Mouse (Mus musculus): Measurements from ENCODE around the gene Ovca2.
A peak's percentile ranks its signal among the peaks of the same experiment; 100 is the strongest.
"Not testable (repeated sequence)": the region's sequence is repeated elsewhere in the genome, so short reads cannot be mapped to it uniquely, and the experiment has no call there.

Gene Ovca2

DNA sequence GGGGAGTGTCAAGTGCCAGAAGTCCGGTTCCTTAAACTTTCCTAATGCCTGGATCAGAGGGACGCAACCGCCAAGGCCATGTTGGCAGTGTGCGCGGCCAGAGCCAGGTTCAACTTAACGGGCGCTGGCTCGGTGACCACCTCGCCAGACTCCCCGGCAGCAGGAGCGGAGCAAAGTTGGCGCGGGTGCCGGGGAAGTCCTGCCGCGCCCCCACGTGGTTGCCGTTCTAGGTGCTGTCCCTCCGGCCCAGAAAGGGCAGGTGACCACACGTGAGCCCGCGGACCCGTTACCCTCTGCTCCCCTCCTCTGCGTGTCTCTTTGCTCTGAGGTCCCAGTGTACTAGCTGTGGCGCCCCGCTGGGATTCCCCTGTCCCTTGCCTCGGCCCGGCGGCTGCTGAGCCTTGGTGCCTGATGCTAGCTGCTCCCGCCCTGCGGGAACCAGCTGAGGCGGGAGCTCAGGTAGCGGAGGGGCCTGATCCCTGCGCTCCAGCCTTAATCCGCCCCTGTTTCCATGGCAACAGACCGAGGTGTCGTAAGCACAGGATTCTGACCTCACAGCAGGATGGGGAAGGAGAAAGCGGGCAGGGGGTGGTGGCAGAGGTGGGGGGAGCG lies 16.3 kb upstream of the Ovca2 start:
- DNase-seq, result peak; percentile 71 to 85

DNA sequence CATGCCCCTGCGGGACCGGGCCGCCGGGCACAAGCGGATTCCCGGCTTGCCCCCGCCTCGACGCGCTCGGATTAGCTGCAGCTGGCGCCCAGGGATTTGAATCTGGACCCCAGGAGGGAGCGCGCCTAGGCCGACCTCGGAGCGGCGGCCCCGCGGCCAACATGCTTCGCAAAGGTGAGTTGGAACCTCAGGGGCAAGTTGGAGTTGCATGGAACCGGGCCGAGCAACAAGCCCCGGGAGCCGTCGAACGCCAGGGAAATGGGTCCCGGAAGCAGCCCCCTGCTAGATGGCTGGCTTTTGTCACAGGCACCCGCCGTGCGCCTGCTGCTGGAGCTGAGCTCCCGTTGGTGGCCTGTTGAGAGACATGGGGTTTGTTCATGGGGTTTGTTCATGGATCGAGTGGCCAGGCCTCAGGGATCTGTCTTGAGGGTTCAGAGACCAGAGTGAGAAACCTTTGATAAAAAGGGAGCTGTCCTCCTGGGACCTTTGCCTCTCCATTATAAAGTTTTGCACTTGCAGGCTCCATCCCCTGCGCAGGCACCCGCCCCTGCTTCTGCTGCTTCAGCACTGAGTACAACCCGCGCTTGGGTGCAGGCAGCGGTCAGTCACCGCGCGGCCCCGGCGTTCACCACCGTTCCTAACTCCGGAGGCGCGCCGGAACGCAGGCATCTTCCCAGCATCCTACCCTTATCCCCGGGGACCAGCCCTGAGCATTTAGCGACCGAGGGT lies 15.7 kb upstream of the Ovca2 start:
- DNase-seq, result peak; percentile 47 to 69

DNA sequence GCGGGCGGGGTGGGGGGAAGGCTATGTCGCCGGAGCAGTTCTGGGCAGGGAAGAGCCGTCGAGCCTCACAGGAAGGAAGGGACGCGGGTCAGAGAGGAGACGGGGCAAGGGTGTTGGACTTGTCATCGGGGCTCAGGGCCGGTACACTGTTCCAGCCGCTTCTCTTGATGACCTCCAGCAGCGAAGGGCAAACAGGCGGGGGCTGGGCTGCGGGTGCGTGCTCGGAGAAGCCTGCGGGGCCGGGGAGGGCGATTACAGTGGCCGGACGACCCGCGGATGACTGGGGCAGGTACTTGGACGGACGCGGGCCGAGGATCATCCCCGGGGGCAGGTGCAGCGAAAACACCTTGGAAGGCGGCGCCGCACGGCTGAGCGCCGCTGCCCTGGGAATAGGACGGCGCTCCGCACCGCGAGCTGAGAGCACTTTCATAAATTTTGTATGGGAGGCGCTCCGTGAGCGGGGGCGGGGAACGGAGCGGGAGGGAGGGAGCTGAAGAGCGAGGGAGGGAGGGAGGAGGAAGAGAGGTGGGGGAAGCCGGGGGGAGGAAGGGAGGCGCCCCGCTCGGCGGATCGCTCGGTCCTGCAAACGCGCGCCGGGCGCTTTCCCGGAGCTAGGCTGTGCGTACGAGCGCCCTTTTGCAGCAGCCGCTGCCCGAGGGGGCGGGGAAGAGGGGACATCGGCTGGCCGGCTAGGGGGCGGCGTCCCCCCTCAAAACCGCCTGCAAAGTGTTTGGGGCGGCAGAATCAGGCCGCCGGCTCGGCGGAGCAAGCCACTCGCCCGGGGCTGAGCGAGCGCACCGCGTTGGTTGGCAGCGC lies 14.8 kb upstream of the Ovca2 start, which contains the start of gene Rtn4rl1:
Gene Rtn4rl1 (plus strand): TSS at position 528 of the 816 bp plus-strand sequence.
- peak; percentile 81 to 85 for DNase-seq

DNA sequence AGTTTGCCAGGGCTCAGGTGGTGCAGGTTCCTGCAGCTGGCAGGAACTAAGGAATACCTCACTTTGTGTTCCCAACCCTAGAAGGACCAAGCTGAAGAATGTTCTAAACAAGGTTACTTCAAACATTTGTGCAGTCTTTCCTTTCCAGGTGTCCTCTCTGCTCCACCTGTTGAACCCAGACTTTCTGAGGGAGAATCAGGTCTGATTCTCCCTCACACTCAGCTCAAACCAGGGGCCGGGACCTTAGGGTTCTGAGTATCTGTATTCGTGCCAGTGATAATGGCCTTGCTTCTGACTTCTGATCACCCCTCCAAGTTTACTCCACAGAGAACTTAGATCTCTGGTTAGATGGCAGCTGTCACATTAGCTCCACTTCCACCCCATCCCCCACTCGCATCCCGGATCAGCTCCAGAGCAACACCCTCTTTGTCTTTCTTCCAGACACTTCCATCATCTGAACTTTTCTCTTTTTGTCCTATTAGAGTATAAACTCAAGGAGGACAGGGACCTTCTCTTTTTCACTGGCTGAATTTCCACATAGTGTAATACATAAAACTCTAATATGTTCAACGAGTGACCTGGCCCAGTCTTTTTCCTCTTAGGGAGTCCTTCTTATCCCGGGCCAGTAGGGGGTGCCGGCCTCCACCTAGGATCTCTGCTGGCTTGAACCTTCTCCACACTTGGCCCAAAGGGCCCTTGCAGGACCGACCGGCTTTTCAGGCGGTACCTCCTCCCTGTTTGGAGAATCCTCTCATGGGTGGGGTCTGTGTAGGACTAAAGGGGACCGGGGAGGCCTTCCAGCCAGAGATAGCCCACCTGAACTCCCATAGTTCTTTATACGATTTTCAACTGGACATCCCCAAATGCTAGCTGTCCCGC lies 13.9 kb upstream of the Ovca2 start:
- peak; percentile 89 to 93 for DNase-seq

DNA sequence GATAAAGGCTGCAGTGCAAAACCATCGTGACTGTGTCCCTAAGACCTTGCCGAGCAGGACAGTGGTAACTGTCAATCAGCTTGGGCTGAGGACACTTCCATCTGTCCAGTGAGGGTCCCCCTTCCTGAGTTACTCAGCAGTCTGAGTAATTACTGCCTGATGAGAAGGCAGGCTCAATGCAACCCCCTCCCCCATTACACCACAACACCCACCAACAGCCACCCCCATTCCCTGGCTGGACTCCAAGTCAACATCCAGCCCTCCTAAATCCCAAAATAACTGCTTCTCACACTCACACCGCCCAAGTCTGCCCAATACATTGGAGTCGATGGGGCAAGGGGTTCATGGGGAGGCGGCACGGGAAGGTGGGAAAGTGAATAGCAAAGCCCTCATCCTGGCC lies 13.2 kb upstream of the Ovca2 start:
- no peak for DNase-seq

DNA sequence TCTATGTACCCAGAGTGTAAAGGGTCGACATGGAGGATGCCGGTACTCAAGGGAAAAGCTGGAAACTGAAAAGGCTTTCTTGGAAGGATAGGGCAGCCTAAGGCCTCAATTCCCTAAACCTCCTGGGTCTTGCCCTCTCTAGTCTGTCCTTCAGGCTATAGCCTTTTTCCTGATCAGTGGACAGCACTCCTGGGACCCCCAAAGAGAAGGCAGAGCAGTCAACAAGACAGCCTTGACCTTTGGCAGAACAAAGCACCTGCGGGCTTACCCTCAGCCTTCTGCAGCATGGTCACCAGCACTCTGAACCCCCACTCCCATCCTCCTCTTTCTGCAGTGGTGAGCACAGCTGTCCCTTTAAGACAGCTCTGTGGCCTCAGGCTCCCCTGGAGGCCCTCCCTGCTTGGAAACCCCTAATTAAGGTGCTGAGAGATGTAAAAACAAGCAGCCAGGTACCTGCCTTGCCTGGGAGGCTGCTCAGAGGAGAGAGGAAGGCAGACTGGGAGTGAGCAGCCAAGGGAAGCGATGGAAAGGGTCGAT lies 12.3 kb upstream of the Ovca2 start, which contains the start of gene Dph1:
Gene Dph1 (minus strand): TSS at position 337 of the 537 bp plus-strand sequence.
- no peak for DNase-seq

DNA sequence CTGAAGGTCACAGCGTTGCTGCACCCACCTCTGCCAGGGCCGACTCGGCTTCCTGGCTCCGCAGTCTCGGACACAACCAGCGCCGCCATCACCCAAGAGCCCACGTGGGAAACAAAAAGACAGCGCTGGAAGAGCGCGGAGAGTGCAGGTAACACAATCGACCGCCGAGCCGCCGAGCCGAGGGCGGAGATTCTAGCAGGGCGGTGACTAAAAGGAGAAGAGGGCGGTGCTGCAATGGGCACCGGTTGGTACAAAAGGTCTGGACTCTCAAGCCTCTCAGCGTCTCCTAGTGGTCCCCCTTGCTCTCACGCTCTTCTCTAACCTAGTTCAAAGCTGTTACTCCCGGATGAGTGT lies 11.7 kb upstream of the Ovca2 start:
- peak; percentile 91 to 92 for DNase-seq

DNA sequence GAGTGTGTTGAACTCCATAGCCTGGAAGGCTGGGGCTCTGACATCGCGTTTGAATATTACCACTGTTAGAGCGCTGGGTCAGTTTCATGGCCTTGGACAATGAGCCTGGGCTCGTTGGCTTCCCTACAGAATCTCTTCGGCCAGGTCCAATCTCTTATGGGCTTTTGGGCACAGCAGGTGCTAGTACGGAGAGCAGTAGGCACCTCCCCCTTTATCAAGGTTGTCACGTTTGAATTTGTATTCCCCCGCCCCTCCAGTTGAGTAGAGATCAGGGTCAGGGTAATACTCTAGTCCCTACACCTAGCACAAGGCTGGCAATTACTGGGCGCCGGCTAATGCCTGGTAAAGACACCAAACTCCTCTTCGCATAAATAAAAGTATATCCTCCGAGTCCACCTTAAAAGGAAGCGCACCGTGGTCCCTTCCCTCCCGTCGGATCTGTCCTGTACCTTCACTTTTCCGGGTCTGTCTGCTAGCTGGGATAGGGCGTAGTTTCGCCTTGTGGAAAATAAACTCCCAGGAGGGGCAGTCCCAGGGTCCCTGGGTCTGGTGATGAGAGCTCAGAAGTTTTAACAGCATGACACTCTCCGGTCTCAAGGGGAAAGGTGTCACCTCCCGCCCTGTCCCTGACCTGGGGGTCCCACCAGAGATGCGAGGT lies 11.2 kb upstream of the Ovca2 start:
- DNase-seq, result peak in 1 of 2 experiments; percentile 27

DNA sequence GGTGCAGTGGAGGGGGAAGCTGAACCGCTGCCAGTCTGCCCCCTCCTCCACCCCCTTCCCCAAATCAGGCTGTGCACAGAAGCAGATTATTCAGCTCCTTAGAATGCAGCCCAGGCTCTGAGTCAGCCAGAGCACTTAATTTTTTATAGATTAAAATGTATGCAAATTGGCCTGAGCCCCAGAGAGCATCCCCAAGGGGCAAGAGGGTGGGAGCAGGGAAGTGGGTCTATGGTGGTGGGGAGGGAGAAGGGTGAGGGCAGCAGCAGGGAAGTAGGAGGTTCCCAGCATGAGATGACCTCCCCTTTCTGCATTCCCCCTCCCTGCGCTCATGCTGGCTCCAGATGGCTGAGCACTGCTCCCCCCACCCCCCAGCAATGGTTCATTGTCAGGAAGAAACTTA lies 6.4 kb upstream of the Ovca2 start:
- DNase-seq, result no peak

DNA sequence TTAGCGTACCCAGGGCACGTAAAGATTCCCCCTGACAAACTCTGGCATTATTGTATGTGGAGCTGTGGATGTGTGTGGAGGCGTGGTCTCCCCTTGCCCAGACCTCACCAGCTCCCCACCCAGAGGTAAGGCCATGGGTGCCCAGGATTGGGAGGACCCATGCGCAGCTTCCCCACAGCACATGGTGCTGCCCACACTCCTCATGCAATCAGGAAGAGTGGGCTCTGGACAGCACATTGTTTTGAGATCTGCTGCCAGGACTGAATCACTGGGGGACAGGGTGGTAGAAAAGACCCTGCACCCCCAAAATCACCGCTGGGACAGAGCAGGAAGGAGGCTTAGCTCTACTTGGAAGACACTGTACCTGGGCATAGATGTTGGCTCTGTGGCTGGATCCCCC lies 5.9 kb upstream of the Ovca2 start:
- DNase-seq, result no peak

DNA sequence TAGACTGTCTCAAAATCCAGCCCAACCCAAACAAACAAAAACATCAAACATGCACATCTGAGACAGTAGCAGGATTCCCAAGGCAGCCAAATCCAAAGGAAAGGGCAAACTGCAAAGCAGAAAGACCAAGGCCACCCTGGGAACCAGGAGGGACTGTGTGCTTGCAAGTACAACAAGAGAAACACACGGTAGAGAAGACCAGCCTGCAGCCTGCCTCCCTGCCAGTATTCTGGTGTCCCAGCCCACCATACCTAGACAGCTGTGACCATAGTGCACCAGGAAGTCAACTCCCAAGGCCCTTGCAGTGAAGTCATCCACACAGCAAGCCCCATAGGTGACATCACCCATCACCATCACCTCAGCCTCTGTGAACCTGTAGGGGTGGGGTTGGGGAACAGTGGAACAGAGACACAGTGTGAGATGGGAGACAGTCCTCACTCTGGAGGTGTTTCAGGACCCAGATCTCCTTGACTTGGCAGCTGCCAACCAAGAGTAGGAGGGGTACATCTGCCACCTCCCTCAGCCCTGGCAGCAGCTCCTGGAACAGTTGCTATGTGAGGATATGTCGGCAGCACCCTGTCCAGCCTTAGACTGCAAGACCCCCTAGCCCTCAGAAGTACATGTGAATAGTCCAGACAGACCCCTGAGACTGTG lies 5.4 kb upstream of the Ovca2 start:
- DNase-seq, result no peak

DNA sequence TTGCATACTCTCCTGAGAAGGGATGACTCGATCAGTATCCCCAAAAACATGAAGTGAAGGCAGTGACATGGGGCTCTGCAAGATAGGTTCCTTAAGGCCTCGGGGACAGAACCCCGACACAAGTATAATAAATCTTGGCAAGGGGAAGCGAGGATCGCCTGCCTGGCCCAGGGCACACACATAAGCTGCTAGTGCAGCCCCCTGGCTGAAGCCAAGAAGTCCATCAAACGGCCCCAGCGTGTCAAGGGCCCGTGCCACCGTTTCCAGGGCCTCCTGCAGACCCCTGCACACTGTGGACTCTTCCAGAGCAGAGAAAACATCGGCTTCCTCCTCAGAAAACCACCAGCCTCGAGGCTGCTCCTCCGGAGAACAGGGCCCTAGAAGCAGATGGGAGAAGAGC lies 624 bp downstream of the Ovca2 start:
- no peak for DNase-seq

DNA sequence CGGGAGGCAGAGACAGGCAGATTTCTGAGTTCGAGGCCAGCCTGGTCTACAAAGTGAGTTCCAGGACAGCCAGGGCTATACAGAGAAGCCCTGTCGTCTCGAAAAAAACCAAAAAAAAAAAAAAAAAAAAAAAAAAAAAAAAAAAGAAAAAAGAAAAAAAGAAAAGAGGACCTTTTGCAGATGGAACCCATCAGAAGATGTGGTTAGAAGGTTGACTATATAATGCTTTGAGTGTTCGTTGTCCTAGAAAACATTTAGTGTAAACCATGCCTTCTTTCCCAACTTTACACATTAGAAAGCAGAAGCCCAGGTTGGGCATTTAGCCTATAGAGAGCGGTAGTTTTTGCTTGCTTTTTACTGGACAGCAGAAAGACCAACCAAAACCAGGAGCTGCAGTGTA lies 4.1 kb downstream of the Ovca2 start:
- DNase-seq, result not testable (repeated sequence)

DNA sequence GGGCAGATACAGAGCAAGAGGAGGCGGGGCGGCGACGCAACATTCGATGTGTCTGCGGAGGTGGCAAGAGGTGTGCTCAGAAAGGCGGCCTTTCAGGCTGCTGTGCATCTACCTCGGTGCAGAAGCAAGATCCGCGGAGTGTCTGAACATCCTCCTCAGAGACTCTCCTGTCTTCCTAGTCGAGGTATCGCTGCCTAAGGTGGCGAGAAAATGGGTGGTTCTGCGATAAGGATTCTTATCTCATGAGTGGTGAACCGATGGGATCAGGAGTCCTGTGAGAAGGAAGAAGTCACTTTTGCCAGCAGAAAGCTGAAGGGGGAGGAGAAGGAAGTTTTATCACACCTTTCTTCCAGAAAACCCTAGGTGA lies 4.9 kb downstream of the Ovca2 start:
- no peak for DNase-seq

DNA sequence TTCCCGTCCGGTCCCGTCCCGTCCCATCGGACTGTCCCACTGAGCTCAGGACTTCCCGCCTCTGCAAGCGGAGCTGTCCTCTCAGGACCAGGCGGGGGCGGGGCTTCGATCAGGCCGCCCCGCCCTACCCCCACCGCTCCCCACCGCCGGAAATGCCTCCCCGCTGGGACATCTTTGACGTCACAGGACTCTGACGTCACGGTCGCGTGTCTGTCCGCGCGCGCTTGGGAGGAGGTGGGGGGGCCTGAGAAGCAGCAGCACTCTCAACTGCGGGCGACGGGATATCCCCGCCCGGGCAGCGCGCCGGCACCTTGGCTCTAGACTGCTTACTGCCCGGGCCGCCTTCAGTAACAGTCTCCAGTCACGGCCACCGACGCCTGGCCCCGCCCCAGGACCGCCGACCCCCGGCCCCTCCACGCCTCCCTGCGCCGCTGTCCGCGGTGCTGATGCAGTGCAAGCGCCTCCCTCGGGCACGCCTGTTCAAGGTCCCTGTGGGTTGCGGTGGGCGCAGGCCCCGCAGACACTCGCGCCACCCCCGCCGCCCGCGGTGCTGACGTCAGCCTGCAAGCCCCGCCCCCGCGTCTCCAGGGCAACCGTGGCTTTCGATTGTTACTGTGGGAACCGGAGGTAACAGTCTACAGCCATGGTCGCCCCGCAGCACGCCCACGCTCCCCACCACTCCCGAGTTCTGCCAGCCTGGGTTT lies 5.4 kb downstream of the Ovca2 start:
- DNase-seq, result peak; percentile 86 to 95

DNA sequence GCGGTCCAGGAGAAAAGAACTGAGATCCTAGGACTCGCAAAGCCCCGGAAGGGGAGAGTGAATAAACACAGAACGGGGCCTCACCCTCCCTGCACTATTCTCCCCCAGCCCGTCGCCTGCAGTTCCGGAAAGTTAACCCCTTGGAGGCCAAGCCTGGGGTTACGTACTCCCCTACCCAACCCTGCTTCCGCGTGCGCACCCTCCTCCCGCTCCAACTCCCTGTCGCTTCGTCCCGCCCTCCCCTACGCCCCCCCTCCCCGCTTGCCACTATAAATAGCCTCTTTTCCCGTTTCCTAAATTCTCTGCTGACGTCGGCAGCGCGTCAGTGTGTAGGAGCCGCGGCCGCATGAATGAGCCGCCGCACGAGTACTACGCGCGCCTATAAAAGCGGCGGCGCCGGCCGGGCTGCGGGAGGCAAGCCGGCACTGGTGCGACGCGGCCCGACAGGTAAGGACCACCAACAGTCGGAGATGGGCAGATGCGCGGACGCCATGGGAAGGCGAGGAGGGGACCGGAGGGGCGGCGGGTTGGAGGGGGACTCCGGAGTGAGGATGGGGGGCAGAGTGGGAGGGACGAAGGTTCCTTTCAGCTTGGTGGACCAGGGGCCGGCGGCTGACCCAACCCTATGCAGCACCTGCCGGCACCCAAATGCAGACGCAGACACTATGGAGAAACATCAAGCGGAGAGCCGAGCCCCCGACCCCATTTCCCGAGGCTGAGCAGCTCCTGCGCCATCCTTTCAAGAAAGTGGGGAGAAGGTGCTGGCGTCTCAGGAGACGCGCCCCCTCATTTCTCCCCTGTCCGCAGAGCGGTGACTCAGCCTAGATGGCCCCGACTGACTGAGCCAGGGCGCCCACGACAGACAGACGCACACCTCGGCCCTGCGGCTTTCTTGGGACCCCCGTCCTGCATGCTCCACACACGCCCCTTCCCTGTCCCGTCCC lies 6.2 kb downstream of the Ovca2 start:
- DNase-seq, result peak in 1 of 2 experiments; percentile 54

DNA sequence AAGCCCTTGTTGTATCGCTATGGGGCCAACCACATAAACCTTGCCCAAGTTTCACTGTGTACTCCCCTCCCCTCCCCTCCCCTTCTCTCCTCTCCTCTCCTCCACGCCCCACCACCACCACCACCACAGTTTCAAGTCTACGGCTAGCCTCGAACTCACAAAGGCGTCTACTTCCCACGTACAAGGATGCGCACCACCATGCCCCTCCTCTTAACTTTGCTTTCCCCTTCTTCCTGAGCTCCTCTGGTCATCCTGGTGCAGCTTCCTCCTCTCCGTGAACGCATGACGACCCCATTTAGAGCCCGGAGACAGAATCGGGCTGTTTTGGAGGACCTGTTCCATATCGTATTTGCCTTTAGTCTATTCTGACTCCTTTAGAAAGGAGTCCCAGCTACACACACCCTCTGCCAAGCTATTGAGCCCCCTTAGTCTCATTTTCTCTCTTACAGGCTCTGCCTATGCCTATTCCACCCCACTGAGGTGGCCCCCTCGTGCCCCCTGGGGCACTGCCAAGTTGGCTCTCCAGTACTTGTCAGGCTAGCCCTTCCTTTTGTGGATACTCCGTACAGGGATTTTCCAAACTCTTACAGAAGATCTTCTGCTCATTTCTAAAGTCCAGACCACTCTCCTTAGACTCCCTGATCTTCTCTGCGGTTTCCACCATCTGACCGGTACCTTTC lies 7.3 kb downstream of the Ovca2 start:
- DNase-seq, result no peak

DNA sequence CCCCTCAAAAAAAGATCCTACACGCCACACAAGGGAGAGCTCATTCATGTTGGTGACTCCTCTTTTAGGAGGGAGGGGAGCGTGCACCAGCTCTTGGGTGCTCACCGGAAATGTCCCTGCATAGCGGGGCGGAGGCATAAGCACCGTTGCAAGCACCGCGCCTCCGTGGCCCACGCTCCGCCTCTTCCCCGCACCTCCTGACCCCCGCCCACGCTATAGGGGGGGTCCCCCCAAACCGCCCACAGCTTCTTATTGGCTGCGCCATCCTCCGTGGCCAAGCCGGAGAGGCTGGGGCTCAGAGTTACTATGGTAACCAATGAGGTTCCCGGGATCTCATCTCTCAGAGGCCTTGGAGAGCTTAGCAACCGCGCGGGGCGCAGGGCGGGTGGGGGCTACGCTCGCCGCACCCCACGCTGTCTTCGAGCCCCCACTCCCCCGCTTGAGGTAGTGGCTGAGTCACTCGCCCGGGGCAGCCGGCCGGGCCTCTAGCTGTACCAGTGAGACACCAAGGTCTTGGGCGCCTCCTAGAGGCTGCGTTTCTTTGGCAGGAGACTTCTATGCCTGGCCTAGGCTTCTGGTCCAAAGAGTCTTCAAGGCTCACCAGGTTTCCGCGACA lies 8.4 kb downstream of the Ovca2 start:
- peak; percentile 96 to 99 for DNase-seq

Data from kidney, postnatal 36 days (tissue).